Mouse (Mus musculus) limb, embryonic 14.5 days (tissue): ENCODE measurements at regions not wholly inside any gene's neighbourhood (a gene's known extent, or its start where the extent isn't known, plus 50 kb on each side); places are given as distances from the start of the nearest gene placed in this dataset.
A peak's percentile ranks its signal among the peaks of the same experiment; 100 is the strongest.

ENCODE experiments used
- ATAC-seq: fragments of 200-750 bp; cut with Nextera tagmentation; 2 replicates; pipeline ENCODE4 v1.8.0; 2017; ENCODE audit warnings: low read depth, moderate number of reproducible peaks, moderate TSS enrichment; ENCODE audit not compliant: low FRiP score
- DNase-seq: peaks from one replicate; pipeline ENCODE4 v3.0.0-alpha.2; 2015; ENCODE audit warnings: low spot score
- H3K27ac ChIP-seq: fragments of 300-500 bp; sonication (generic); replicated peaks from 2 replicates; pipeline ENCODE4 v1.5.1; 2014; ENCODE audit warnings: low read depth, mild to moderate bottlenecking, low read length, moderate library complexity, mixed read lengths
- H3K27me3 ChIP-seq: fragments of 300-500 bp; sonication (generic); 2 replicates; pipeline ENCODE4 v1.6.1; 2014; ENCODE audit warnings: low read length, mixed read lengths; ENCODE audit not compliant: control insufficient read depth, insufficient read depth
- H3K36me3 ChIP-seq: fragments of 300-500 bp; sonication (generic); 2 replicates; pipeline ENCODE4 v1.6.1; 2014; ENCODE audit warnings: mild to moderate bottlenecking, low read length, moderate library complexity, mixed read lengths; ENCODE audit not compliant: control insufficient read depth, insufficient read depth
- H3K4me1 ChIP-seq: fragments of 300-500 bp; sonication (generic); 2 replicates; pipeline ENCODE4 v1.6.1; 2014; ENCODE audit warnings: antibody characterized with exemption, low read length, mixed read lengths; ENCODE audit not compliant: control insufficient read depth, insufficient read depth
- H3K4me2 ChIP-seq: fragments of 300-500 bp; sonication (generic); replicated peaks from 2 replicates; pipeline ENCODE4 v1.6.1; 2014; ENCODE audit warnings: low read depth, mild to moderate bottlenecking, low read length, moderate library complexity; ENCODE audit not compliant: severe bottlenecking
- H3K4me3 ChIP-seq: fragments of 300-500 bp; sonication (generic); replicated peaks from 2 replicates; pipeline ENCODE4 v1.5.1; 2014; ENCODE audit warnings: low read length
- H3K9ac ChIP-seq: fragments of 300-500 bp; sonication (generic); 2 replicates; pipeline ENCODE4 v1.6.1; 2014; ENCODE audit warnings: mild to moderate bottlenecking, low read depth, low read length, moderate library complexity; ENCODE audit not compliant: severe bottlenecking
- H3K9me3 ChIP-seq: fragments of 300-500 bp; sonication (generic); 2 replicates; pipeline ENCODE4 v1.6.1; 2016; ENCODE audit warnings: low read length; ENCODE audit not compliant: control insufficient read depth
- POLR2A ChIP-seq: fragments of 200-500 bp; IDR thresholded peaks from 2 replicates; pipeline ENCODE4 v1.8.0; 2012; ENCODE audit warnings: inconsistent platforms, mild to moderate bottlenecking, moderate library complexity, borderline replicate concordance; ENCODE audit not compliant: insufficient read depth, insufficient read length; ENCODE audit errors: extremely low read depth
- WGBS: fragments of 180-500 bp; shearing (Covaris S2); extraction: QIAGEN DNeasy Blood & Tissue Kit; methylation state at CpG from one replicate; pipeline ENCODE4 v1.1.7; 2014; 5-methylcytosine and 5-hydroxymethylcytosine counted together

GRCm38 (mm10) chr4:89038906-89039305 is 98.0 kb upstream of the Mtap start:
- Histone ChIP-seq H3K9me3 (no peaks in the 10 kb centered on the region), H3K9ac (no peak overlapping the region), H3K4me2 (no peak overlapping the region), H3K27me3 (no peaks in the 10 kb centered on the region), H3K27ac (no peak overlapping the region), H3K4me1 (no peaks in the 10 kb centered on the region), H3K36me3 (no peaks in the 10 kb centered on the region), H3K4me3 (no peak overlapping the region)
- ATAC-seq (no peak), DNase-seq (no peak)
- WGBS: 68% methylated on average over 5 of the region's 5 CpGs
- TF ChIP-seq POLR2A: no peak

DNA sequence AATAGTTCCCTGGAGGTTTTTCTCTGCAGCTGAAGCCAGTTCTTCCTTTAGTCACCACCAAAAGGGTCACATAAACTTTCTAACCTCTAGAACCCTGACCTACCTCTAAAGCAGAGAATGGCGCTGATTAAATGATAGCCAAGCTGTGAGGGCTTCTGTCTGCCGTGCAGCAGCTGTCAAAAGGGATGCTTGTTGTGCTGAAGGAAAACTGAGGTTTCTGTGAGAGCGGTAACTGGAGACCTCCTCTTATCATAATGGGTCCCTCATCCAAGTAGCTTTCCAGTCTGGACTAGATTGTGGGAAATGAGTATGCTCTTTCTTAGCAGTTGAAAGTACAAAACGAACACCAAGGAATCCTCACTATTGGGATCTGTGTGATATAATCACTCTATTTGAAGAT is 98.8 kb upstream of the Mtap start:
- WGBS: 70% methylated on average over 4 of the region's 4 CpGs
- Histone ChIP-seq H3K36me3 (no peaks in the 10 kb centered on the region), H3K9ac (no peak overlapping the region), H3K9me3 (no peaks in the 10 kb centered on the region), H3K4me3 (no peak overlapping the region), H3K27me3 (no peaks in the 10 kb centered on the region), H3K4me2 (no peak overlapping the region), H3K27ac (no peak overlapping the region), H3K4me1 (no peaks in the 10 kb centered on the region)
- no peak for ATAC-seq
- no peak for DNase-seq
- no peak for TF ChIP-seq POLR2A

DNA sequence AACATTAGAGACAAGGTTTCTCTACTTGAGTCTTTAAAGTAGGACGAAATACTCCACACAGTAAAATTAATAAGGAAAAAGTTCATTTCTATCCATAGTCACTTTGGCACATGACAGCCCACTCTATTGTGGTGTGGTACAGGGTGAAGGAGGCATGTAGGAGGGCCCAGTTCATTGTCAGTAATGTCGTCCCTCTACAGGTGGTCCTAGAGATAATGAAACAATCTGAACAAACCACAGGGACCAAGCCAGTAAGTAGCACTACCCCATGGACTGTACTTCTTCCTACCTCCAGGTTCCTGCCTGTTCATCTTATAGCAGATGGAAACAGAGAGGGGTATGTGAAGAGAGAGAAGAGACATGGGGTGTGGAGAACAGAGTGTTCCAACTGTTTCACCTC is 102.1 kb upstream of the Mtap start:
- ATAC-seq (no peak), DNase-seq (no peak)
- no peaks in the 10 kb centered on the region for H3K9me3 ChIP-seq
- no peaks in the 10 kb centered on the region for H3K36me3 ChIP-seq
- H3K4me1 ChIP-seq: no peaks in the 10 kb centered on the region
- H3K4me2 ChIP-seq: no peak overlapping the region
- no peaks in the 10 kb centered on the region for H3K27me3 ChIP-seq
- no peak overlapping the region for H3K27ac ChIP-seq
- no peak overlapping the region for H3K4me3 ChIP-seq
- no peak for TF ChIP-seq POLR2A
- 89% methylated on average over 2 of the region's 2 CpGs for whole genome bisulfite sequencing
- no peak overlapping the region for H3K9ac ChIP-seq

- no peaks in the 10 kb centered on the region for H3K27me3 ChIP-seq
- H3K36me3 ChIP-seq: no peaks in the 10 kb centered on the region
- 76% methylated on average over 3 of the region's 3 CpGs for WGBS
- H3K9ac ChIP-seq: no peak overlapping the region
- no peak overlapping the region for H3K4me2 ChIP-seq
- DNase-seq (no peak), ATAC-seq (no peak)
- TF ChIP-seq POLR2A: no peak
- no peaks in the 10 kb centered on the region for H3K4me1 ChIP-seq
- H3K4me3 ChIP-seq: no peak overlapping the region
- no peaks in the 10 kb centered on the region for H3K9me3 ChIP-seq
- H3K27ac ChIP-seq: no peak overlapping the region
These were observed 102.6 kb upstream of the Mtap start for GRCm38 (mm10) chr4:89034299-89034698.

GRCm38 (mm10) chr4:89012681-89013353 is 124.1 kb upstream of the Mtap start:
- H3K27ac ChIP-seq: no peak overlapping the region
- 36% methylated on average over 2 of the region's 2 CpGs for WGBS
- no peak overlapping the region for H3K4me3 ChIP-seq
- no peak overlapping the region for H3K9ac ChIP-seq
- H3K4me1 ChIP-seq: no peaks in the 10 kb centered on the region
- no peaks in the 10 kb centered on the region for H3K9me3 ChIP-seq
- no peaks in the 10 kb centered on the region for H3K27me3 ChIP-seq
- ATAC-seq: no peak
- TF ChIP-seq POLR2A: no peak
- no peaks in the 10 kb centered on the region for H3K36me3 ChIP-seq
- H3K4me2 ChIP-seq: no peak overlapping the region
- peak; percentile 26 for DNase-seq

DNA sequence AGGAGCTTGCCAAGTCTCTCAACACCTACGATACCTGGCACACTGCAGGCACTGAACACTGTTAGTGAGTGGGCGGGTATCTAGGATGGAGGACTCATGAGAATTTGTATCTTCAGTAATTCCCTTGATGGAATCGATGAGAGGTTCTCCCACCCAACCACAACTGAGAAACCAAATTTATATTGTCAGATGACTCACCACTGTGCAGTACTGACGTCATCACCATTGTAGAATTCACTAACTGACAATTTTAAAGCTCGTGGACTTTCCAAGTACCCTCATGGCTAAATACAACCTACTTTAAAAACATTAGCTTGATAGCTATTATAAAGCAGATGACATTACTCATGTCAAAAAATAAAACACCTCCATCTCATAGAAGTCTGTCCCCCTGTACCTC is 128.4 kb upstream of the Mtap start:
- no peak overlapping the region for H3K4me2 ChIP-seq
- WGBS: 86% methylated on average over 5 of the region's 5 CpGs
- no peak for DNase-seq

More for the DNA sequence above, 128.4 kb upstream of the Mtap start:
- H3K9ac ChIP-seq: no peak overlapping the region
- H3K4me3 ChIP-seq: no peak overlapping the region
- H3K27ac ChIP-seq: no peak overlapping the region
- no peaks in the 10 kb centered on the region for H3K9me3 ChIP-seq
- no peak for ATAC-seq
- H3K36me3 ChIP-seq: no peaks in the 10 kb centered on the region
- H3K27me3 ChIP-seq: no peaks in the 10 kb centered on the region
- no peaks in the 10 kb centered on the region for H3K4me1 ChIP-seq
- TF ChIP-seq POLR2A: no peak
